Mouse (Mus musculus) embryonic fibroblast, embryonic 13.5 days (primary cell): ENCODE results near the gene Nemf.

Experiments used
- CTCF ChIP-seq: IDR thresholded peaks from 2 replicates; pipeline ENCODE4 v1.5.1; 2011; ENCODE audit warnings: mild to moderate bottlenecking, control low read depth, low read length, moderate library complexity, borderline replicate concordance; ENCODE audit not compliant: insufficient read depth
- POLR2A ChIP-seq: IDR thresholded peaks from 2 replicates; pipeline ENCODE4 v1.6.1; 2011; ENCODE audit warnings: low read depth, mild to moderate bottlenecking, control low read depth, low read length, moderate library complexity

DNA sequence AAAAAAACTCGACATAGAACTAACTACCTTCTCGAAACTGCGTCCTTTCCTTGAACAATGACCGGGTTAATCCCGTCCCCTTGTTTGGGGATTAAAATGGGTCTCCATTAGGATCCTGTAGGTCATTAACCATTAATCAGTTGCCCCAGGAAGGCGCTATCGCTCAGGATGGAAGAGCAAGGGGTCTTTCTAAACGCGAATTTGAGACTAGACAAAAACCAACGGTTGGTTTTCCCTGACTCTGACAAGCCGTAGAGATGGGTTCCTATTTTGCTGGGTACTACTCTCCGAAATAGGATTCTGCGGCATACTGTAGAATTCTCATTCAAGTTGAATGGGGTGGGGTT is 308 bp upstream of the Nemf start:
- no peak for TF ChIP-seq POLR2A
- TF ChIP-seq CTCF, result no peak
